In the genomic region with DNA sequence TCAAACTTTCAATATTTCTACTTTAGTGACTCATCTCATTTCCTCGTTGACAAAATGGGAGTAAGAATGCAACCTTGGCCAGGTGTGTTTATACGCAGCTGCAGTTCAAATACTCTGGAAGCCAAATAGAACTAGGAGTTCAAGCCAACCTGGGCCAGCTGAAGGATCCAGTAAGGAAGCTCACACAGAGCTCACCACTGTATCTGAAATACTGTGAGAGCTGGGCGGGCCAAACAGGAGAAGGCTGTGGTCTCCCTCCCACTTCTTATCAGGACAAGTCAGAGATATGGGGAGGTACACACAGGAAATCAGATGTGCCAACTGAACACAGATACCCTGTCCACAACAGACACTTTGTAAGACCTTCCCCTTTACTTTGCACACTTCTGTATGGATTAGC, we compare ENCODE assay signal across 1 mouse cellular context.
TF ChIP-seq lines count a peak whose summit lies in the region.

No protein-coding gene starts in this region.

TF ChIP-seq in MEL, 35 proteins besides CTCF, POLR2A, EP300 and RAD21 (continued from another document):
- no peak for TF ChIP-seq MEF2A (IDR thresholded peaks at IDR 0.05; ENCODE audit: extremely low read depth, insufficient replicate concordance, low read depth, low read length, poor library complexity, severe bottlenecking)
- TF ChIP-seq NRF1 (IDR thresholded peaks at IDR 0.05; ENCODE audit: insufficient read depth, low read depth, low read length, poor library complexity, severe bottlenecking): no peak
- no peak for TF ChIP-seq NELFE (IDR thresholded peaks at IDR 0.05; ENCODE audit: low read depth, low read length)
- peak; percentile 90 for TF ChIP-seq ETS1 (IDR thresholded peaks at IDR 0.05; ENCODE audit: low read depth, low read length)
- peak; percentile 86 for TF ChIP-seq MAZ (IDR thresholded peaks at IDR 0.05; ENCODE audit: low read depth, low read length)
- no peak for TF ChIP-seq JUND (IDR thresholded peaks at IDR 0.05; ENCODE audit: low read depth, low read length)
- TF ChIP-seq TBP (IDR thresholded peaks at IDR 0.05; ENCODE audit: low read depth, low read length): no peak
- TF ChIP-seq HCFC1 (IDR thresholded peaks at IDR 0.05; ENCODE audit: low read depth, low read length): no peak
- no peak for TF ChIP-seq ZNF384 (IDR thresholded peaks at IDR 0.05; ENCODE audit: low read depth, low read length)
- TF ChIP-seq UBTF (IDR thresholded peaks at IDR 0.05; ENCODE audit: borderline replicate concordance, insufficient read depth, low read depth, low read length): no peak
- TF ChIP-seq GABPA (IDR thresholded peaks at IDR 0.05; ENCODE audit: low read depth, low read length): no peak
- TF ChIP-seq TAL1 (IDR thresholded peaks at IDR 0.05; ENCODE audit: low read length): peak; percentile 82
- TF ChIP-seq TCF12 (IDR thresholded peaks at IDR 0.05; ENCODE audit: low read depth, low read length): peak; percentile 94
- TF ChIP-seq BHLHE40 (IDR thresholded peaks at IDR 0.05; ENCODE audit: borderline replicate concordance, low read depth, low read length): no peak
- TF ChIP-seq RCOR1 (IDR thresholded peaks at IDR 0.05; ENCODE audit: low read depth, low read length): peak; percentile 89
- TF ChIP-seq SIN3A (IDR thresholded peaks at IDR 0.05; ENCODE audit: low read length): peak; percentile 79
- no peak for TF ChIP-seq MYC (IDR thresholded peaks at IDR 0.05; ENCODE audit: low read depth, low read length)
- no peak; the same call in 1 of the 2 replicates for TF ChIP-seq CHD2 (IDR thresholded peaks at IDR 0.05; ENCODE audit: low read length)
- no peak for TF ChIP-seq USF2 (IDR thresholded peaks at IDR 0.05; ENCODE audit: borderline replicate concordance in 1 of 2, insufficient read depth in 1 of 2, low read depth in 1 of 2, low read length in 2 of 2)
- TF ChIP-seq MXI1 (IDR thresholded peaks at IDR 0.05; ENCODE audit: low read depth, low read length): no peak
